Mouse (Mus musculus): ENCODE measurements around the gene Nhsl1. TPM values are rescaled to one million over a fixed set of nuclear protein-coding genes. Genes with fewer than 3 reads are reported as not detected.

Nhsl1 gene
- polyA plus RNA-seq, 1 experiment: 12.1 TPM

DNA sequence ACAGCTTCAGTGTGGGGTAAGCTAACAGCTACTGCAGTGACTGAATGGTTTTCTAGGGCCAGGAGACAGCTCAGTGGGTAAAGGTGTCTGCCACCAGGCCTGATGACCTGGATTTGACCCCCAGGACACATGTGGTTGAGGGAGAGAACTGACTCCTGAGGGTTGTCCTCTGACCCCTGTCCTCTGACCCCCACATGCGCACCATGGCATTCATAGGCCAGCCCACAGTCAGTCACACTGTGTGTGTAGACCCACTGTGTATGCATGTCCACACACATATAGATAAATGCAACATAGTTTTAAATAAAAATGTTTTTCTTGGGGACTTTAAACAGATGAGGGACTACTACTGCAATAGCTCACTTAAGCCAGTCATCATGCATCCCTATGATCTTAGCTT is 22.1 kb downstream of the Nhsl1 start:
- Histone ChIP-seq H3K4me1 (ENCODE audit: control insufficient read depth, insufficient read depth, low read length) (no peaks in the 10 kb centered on the region), H3K27ac (ENCODE audit: insufficient read depth, low read length) (no peak overlapping the region), H3K4me3 (ENCODE audit: insufficient read depth, low read length) (no peak overlapping the region)
- TF ChIP-seq CTCF (IDR thresholded peaks at IDR 0.05; ENCODE audit: extremely low read depth, insufficient read depth, low read length) (no peak), POLR2A (IDR thresholded peaks at IDR 0.05; ENCODE audit: extremely low read depth, insufficient read depth, low read length) (no peak)

DNA sequence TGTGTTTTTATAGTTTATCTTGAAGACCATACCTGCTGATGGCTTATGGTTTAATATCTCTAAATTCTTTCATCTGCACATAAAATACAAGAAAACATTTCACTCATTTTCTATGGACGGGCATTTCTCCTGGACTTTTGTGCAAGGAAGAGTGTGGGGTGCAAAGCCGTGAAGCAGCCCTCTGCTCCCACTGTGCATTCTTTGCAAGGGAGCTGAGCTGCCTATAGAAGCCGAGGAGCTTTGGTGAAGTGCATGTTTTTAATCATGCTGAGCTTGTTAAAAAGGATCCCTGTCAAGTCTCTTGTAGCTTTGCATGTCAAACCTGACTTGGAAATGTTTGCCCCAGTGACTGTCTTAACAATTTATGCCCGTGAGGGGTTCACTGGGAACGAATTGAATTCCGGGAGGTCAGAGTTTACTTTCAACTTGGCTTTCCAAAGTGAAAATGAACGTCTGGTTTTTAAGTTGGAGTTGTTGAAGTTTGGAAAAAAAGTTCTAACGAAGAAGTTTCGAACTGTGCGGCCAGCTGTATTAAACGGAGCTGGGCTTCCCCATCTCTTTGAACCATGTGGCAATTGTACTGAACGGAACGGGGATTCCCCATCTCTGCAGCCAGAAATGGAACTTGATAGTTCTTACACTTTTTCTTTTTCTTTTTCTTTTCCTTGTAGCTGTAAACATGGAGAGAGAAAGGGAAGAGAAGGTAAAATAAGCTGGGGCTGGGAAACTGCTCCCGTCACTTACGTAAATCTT is 22.8 kb downstream of the Nhsl1 start:
- no peak overlapping the region for H3K27ac ChIP-seq (ENCODE audit: insufficient read depth, low read length)
- H3K4me3 ChIP-seq (ENCODE audit: insufficient read depth, low read length): no peak overlapping the region
- H3K4me1 ChIP-seq (ENCODE audit: control insufficient read depth, insufficient read depth, low read length): no peaks in the 10 kb centered on the region
- TF ChIP-seq CTCF (IDR thresholded peaks at IDR 0.05; ENCODE audit: extremely low read depth, insufficient read depth, low read length) (no peak), POLR2A (IDR thresholded peaks at IDR 0.05; ENCODE audit: extremely low read depth, insufficient read depth, low read length) (no peak)

DNA sequence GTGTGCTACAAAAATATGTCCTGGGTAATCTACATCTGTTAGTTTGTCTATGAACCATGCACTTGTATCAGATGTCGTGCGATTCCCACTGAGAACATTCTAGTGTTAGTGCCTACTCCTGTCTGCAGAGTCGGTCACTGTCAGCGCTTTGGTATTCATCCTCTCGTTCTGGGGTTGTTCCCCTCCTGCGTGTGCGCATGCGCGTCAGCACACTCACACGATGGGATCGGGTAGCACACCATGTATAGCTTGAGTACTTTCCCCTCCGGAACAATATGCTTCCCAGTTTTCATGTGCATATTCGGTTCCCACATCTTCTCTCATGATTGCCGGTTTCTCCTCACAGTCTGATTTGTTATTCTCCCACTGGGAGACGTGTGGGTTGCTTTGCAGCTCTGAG is 28.4 kb downstream of the Nhsl1 start:
- TF ChIP-seq POLR2A (IDR thresholded peaks at IDR 0.05; ENCODE audit: extremely low read depth, insufficient read depth, low read length): no peak
- TF ChIP-seq CTCF (IDR thresholded peaks at IDR 0.05; ENCODE audit: extremely low read depth, insufficient read depth, low read length): no peak
- no peak overlapping the region for H3K27ac ChIP-seq (ENCODE audit: insufficient read depth, low read length)

DNA sequence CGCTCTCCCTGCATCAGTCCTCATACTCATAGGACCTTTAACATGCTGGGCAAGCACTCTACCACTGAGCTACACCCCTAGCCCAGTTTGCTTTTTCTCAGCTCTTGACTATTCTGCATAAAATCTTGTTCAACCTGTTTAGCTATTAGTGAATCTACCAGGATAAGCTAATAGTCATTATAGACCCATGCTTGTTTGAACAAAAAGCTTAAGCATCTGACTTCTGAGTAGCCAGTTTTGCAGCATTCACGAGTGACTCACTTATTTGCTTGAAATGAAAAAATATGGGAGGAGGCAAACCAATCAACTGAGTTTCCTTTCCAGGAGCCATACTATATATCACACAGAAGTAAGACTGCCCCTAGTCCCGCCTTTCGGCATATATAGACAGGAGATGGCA is 32.0 kb downstream of the Nhsl1 start:
- Histone ChIP-seq H3K4me1 (ENCODE audit: control insufficient read depth, insufficient read depth, low read length) (no peaks in the 10 kb centered on the region), H3K27ac (ENCODE audit: insufficient read depth, low read length) (no peak overlapping the region), H3K4me3 (ENCODE audit: insufficient read depth, low read length) (no peak overlapping the region)
- TF ChIP-seq CTCF (IDR thresholded peaks at IDR 0.05; ENCODE audit: extremely low read depth, insufficient read depth, low read length): no peak
- TF ChIP-seq POLR2A (IDR thresholded peaks at IDR 0.05; ENCODE audit: extremely low read depth, insufficient read depth, low read length): no peak

More for the DNA sequence above, 28.4 kb downstream of the Nhsl1 start:
- no peaks in the 10 kb centered on the region for H3K4me1 ChIP-seq (ENCODE audit: control insufficient read depth, insufficient read depth, low read length)
- H3K4me3 ChIP-seq (ENCODE audit: insufficient read depth, low read length): no peak overlapping the region

DNA sequence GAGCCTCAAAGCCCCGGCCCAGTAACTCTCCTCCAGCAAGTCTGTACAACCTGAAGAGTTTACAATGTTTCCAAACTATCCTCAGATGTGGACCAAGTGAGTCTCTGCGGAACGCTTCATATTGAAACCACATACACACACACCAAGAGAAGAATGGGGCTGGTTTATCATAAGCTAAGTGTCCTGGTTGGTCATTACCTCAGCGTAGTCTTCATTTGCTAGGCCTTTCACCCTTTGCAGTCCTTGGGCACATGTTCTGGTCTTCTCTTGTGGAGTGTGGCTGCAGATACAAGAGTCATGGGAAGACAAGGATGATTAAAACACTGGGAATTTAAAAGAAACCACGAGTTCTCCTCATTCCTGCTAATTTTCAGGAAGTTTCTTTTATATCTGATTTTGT is 34.2 kb downstream of the Nhsl1 start:
- no peak for TF ChIP-seq POLR2A (IDR thresholded peaks at IDR 0.05; ENCODE audit: extremely low read depth, insufficient read depth, low read length)
- no peak for TF ChIP-seq CTCF (IDR thresholded peaks at IDR 0.05; ENCODE audit: extremely low read depth, insufficient read depth, low read length)
- Histone ChIP-seq H3K27ac (ENCODE audit: insufficient read depth, low read length) (no peak overlapping the region), H3K4me1 (ENCODE audit: control insufficient read depth, insufficient read depth, low read length) (no peaks in the 10 kb centered on the region), H3K4me3 (ENCODE audit: insufficient read depth, low read length) (no peak overlapping the region)

DNA sequence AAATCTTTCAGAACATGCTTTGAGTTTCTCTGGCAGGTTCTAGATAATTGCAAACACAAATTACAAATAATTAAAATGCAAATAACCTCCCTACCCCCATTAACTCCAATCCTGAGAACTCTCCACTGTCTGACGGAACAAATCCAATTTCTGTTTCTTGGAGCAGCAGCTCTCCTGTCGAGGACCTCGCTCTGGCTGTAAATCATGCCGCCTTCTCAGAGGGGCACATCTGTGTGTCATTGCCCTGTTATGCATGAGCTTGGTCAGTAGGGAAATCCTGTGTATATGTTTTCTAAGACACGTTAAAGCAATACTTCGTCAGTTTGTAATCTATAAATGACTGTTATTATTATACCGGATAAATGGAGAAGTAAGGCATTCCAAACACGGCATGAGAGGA is 35.3 kb downstream of the Nhsl1 start:
- Histone ChIP-seq H3K4me3 (ENCODE audit: insufficient read depth, low read length) (no peak overlapping the region), H3K4me1 (ENCODE audit: control insufficient read depth, insufficient read depth, low read length) (no peaks in the 10 kb centered on the region), H3K27ac (ENCODE audit: insufficient read depth, low read length) (no peak overlapping the region)
- TF ChIP-seq POLR2A (IDR thresholded peaks at IDR 0.05; ENCODE audit: extremely low read depth, insufficient read depth, low read length) (no peak), CTCF (IDR thresholded peaks at IDR 0.05; ENCODE audit: extremely low read depth, insufficient read depth, low read length) (no peak)

DNA sequence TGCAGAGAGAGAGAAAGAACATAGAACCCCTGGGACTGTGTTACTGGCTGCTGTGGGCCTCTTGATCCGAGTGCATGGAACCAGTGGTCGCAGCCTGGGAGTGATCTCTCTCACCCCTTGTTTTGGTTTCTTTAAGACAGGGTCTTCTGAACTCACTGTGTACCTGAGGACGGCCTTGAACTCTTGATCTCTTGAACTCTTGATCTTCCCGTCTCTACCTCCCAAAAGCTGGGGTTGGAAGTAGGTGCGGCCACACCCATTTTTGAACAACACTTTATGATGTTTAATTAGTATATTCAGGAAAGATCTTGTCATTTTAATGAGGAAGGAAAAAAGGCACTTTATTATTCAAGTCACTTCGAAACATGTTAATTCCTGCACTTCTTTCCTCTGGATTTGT is 37.7 kb downstream of the Nhsl1 start:
- H3K4me3 ChIP-seq (ENCODE audit: insufficient read depth, low read length): no peak overlapping the region
- H3K4me1 ChIP-seq (ENCODE audit: control insufficient read depth, insufficient read depth, low read length): no peaks in the 10 kb centered on the region; the same call in 1 of the 2 replicates
- no peak overlapping the region for H3K27ac ChIP-seq (ENCODE audit: insufficient read depth, low read length)
- TF ChIP-seq POLR2A (IDR thresholded peaks at IDR 0.05; ENCODE audit: extremely low read depth, insufficient read depth, low read length) (no peak), CTCF (IDR thresholded peaks at IDR 0.05; ENCODE audit: extremely low read depth, insufficient read depth, low read length) (no peak)

DNA sequence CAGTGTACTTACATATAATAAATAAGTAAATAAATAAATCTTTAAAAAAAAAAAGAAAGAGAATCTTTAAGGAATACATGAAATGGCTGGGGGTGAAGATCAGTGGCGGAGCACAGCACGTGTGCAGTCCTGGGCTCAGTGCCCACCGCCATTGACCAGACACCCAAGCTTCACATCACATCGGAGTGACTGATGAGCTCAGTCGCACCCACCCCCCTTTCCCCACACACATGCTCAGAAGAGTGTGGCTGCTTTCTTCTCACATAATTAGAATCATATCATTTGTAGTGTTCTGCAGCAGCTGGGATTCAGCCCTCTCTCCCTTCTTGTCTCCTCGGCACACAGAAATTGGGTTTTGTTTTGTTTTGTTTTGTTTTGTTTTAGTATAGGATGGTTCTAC is 38.4 kb downstream of the Nhsl1 start:
- H3K27ac ChIP-seq (ENCODE audit: insufficient read depth, low read length): no peak overlapping the region
- TF ChIP-seq CTCF (IDR thresholded peaks at IDR 0.05; ENCODE audit: extremely low read depth, insufficient read depth, low read length) (no peak), POLR2A (IDR thresholded peaks at IDR 0.05; ENCODE audit: extremely low read depth, insufficient read depth, low read length) (no peak)
- no peak overlapping the region for H3K4me3 ChIP-seq (ENCODE audit: insufficient read depth, low read length)
- no peaks in the 10 kb centered on the region; the same call in 1 of the 2 replicates for H3K4me1 ChIP-seq (ENCODE audit: control insufficient read depth, insufficient read depth, low read length)

DNA sequence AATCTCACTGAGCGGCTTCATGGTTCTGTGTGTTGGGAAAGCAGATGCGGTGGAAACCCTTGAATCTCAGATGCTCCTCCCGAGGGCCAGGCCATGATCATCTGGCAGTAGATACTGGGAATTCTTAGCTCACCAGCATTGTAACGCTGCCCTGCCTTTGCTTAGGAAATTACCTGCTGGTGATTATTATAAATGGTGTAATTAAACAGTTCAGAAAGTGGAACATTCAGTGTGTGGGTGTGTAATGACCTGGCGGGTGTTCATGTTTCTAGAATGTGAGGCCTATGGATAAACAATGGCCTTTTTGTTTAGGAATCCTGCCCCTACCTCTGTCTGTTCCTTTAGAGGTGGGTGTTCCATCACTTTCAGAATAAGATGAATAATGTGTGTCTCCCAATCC is 39.7 kb downstream of the Nhsl1 start:
- TF ChIP-seq CTCF (IDR thresholded peaks at IDR 0.05; ENCODE audit: extremely low read depth, insufficient read depth, low read length) (no peak), POLR2A (IDR thresholded peaks at IDR 0.05; ENCODE audit: extremely low read depth, insufficient read depth, low read length) (no peak)
- Histone ChIP-seq H3K4me3 (ENCODE audit: insufficient read depth, low read length) (no peak overlapping the region), H3K27ac (ENCODE audit: insufficient read depth, low read length) (no peak overlapping the region), H3K4me1 (ENCODE audit: control insufficient read depth, insufficient read depth, low read length) (no peaks in the 10 kb centered on the region; the same call in 1 of the 2 replicates)

DNA sequence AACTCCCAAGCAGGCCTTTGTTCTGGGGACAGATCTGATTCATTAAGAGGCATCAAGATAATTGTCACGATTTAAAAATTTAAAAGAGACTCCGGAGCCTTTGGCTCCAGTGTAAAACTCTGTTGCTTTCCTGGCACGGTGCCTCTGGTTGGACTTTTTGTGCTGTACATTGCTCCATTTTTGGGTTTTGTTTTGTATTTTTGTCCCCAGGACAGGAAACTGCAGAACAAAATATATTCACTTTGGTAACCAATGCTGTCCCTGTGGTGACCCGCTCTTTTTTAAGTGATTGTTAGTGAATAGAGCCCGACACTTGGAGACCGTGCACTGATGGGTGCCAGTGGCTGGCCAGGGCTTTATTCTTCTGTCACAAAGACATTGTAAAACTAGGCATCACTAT is 41.4 kb downstream of the Nhsl1 start:
- H3K27ac ChIP-seq (ENCODE audit: insufficient read depth, low read length): no peak overlapping the region
- no peak for TF ChIP-seq POLR2A (IDR thresholded peaks at IDR 0.05; ENCODE audit: extremely low read depth, insufficient read depth, low read length)
- no peak for TF ChIP-seq CTCF (IDR thresholded peaks at IDR 0.05; ENCODE audit: extremely low read depth, insufficient read depth, low read length)

More for the DNA sequence above, 41.4 kb downstream of the Nhsl1 start:
- H3K4me3 ChIP-seq (ENCODE audit: insufficient read depth, low read length): no peak overlapping the region
- H3K4me1 ChIP-seq (ENCODE audit: control insufficient read depth, insufficient read depth, low read length): no peaks in the 10 kb centered on the region; the same call in 1 of the 2 replicates

All from cortical plate, adult 2 months (tissue).